Mouse (Mus musculus): ENCODE results near the gene Rnf141.

Rnf141 gene

GRCm38 (mm10) chr7:110792201-110792600, 52.1 kb downstream of the Rnf141 start:
- no peak for DNase-seq

- no peak for DNase-seq
Observed at GRCm38 (mm10) chr7:110790878-110791277, 53.4 kb downstream of the Rnf141 start.

- DNase-seq = no peak
Observed at GRCm38 (mm10) chr7:110787310-110787709, 56.9 kb downstream of the Rnf141 start.

GRCm38 (mm10) chr7:110785741-110786146, 58.5 kb downstream of the Rnf141 start:
- no peak for DNase-seq

- no peak for DNase-seq
Observed at GRCm38 (mm10) chr7:110784965-110785364, 59.3 kb downstream of the Rnf141 start.

- no peak for DNase-seq
Observed at GRCm38 (mm10) chr7:110782845-110783478, 61.3 kb downstream of the Rnf141 start.

- no peak for DNase-seq
Observed at GRCm38 (mm10) chr7:110782135-110782534, 62.1 kb downstream of the Rnf141 start.

GRCm38 (mm10) chr7:110781231-110781711, 63.0 kb downstream of the Rnf141 start:
- peak; percentile 34 for DNase-seq

- DNase-seq = no peak
Observed at GRCm38 (mm10) chr7:110780520-110780919, 63.7 kb downstream of the Rnf141 start.

GRCm38 (mm10) chr7:110779605-110780111, 64.6 kb downstream of the Rnf141 start:
- no peak for DNase-seq

GRCm38 (mm10) chr7:110778933-110779332, 65.3 kb downstream of the Rnf141 start:
- DNase-seq = no peak

GRCm38 (mm10) chr7:110777146-110778001, 66.9 kb downstream of the Rnf141 start:
- no peak for DNase-seq

GRCm38 (mm10) chr7:110774674-110775073, 69.6 kb downstream of the Rnf141 start:
- no peak for DNase-seq

GRCm38 (mm10) chr7:110774077-110774476, 70.2 kb downstream of the Rnf141 start:
- DNase-seq = peak; percentile 29

- DNase-seq = peak; percentile 31
Observed at GRCm38 (mm10) chr7:110773204-110774002, 70.9 kb downstream of the Rnf141 start.

GRCm38 (mm10) chr7:110772343-110772742, 71.9 kb downstream of the Rnf141 start:
- no peak for DNase-seq

- DNase-seq = no peak
Observed at GRCm38 (mm10) chr7:110770949-110771348, 73.3 kb downstream of the Rnf141 start.

GRCm38 (mm10) chr7:110769094-110769493, 75.2 kb downstream of the Rnf141 start:
- DNase-seq = no peak

- DNase-seq = peak; percentile 62
Observed at GRCm38 (mm10) chr7:110768451-110769064, 75.7 kb downstream of the Rnf141 start.

GRCm38 (mm10) chr7:110768001-110768400, 76.3 kb downstream of the Rnf141 start, which contains the start of gene Ampd3:
Gene Ampd3 (plus strand): TSS chr7:110768206.
- DNase-seq = no peak

- peak; percentile 75 for DNase-seq
Observed at GRCm38 (mm10) chr7:110762605-110763180, 81.6 kb downstream of the Rnf141 start.

- no peak for DNase-seq
Observed at GRCm38 (mm10) chr7:110756440-110756839, 87.8 kb downstream of the Rnf141 start.

Measured in cerebellum, adult 11 months (tissue).